8 mouse cellular contexts compared by ENCODE assay signal in the genomic region with DNA sequence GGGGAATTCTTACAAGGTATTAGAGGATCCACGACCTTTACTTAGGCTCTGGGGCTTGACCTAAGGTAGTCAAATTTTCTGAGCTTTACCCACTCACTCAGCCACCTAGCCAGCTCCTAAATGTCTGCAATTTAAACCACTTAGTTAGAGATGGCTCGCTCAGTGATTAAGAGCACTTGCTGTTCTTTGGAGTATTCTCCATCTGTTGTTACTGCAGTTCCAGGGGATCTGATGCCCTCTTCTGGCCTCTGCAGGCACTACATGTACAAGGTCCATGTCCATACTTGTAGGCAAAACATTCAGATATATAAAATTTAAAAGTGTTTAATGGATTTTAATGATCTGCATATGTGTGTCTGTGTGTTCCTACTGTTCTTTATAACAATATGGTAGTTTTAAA. TPM values are rescaled to one million over a fixed set of nuclear protein-coding genes. Genes with fewer than 3 reads are reported as not detected.
A peak's percentile ranks its signal among the peaks of the same experiment; 100 is the strongest.
DNase-seq lines count a peak whose midpoint lies in the region; ATAC-seq lines count a peak whose summit lies in the region.

No protein-coding gene starts in this region.

- DNase-seq in forebrain, embryonic 11.5 days (ENCODE audit: low spot score): peak; percentile 72
- no peak for DNase-seq in forebrain, embryonic 10.5 days (ENCODE audit: extremely low spot score, low spot score)
- peak; percentile 19 to 38 for DNase-seq in adrenal gland, postnatal 4 days (ENCODE audit: low spot score in 2 of 2)
- peak; percentile 24 for DNase-seq in hindlimb bud, embryonic 11.5 days (ENCODE audit: extremely low spot score, low read depth, low spot score)
- DNase-seq in left cerebral cortex, adult 11 months (ENCODE audit: low spot score): peak; percentile 39
- DNase-seq in spleen, adult 18-20 months: peak; percentile 43 to 73

- H3K36me3 ChIP-seq in forebrain, embryonic 11.5 days (ENCODE audit: control insufficient read depth, insufficient read depth, low read length): no peaks in the 10 kb centered on the region
- H3K36me3 ChIP-seq in forebrain, embryonic 10.5 days (replicated peaks): no peaks in the 10 kb centered on the region
- no peaks in the 10 kb centered on the region for H3K36me3 ChIP-seq in embryonic facial prominence, embryonic 15.5 days

- no peaks in the 10 kb centered on the region for H3K27me3 ChIP-seq in forebrain, embryonic 11.5 days (ENCODE audit: control insufficient read depth, insufficient read depth, low read length)
- H3K27me3 ChIP-seq in forebrain, embryonic 10.5 days (ENCODE audit: poor library complexity, severe bottlenecking): no peaks in the 10 kb centered on the region
- no peaks in the 10 kb centered on the region for H3K27me3 ChIP-seq in embryonic facial prominence, embryonic 15.5 days

- H3K4me2 ChIP-seq in forebrain, embryonic 11.5 days (ENCODE audit: low read depth, low read length, severe bottlenecking): no peak overlapping the region
- H3K4me2 ChIP-seq in embryonic facial prominence, embryonic 15.5 days (replicated peaks): no peak overlapping the region

- H3K4me1 ChIP-seq in forebrain, embryonic 11.5 days (replicated peaks; ENCODE audit: control insufficient read depth, insufficient read depth, low read length): no peaks in the 10 kb centered on the region
- H3K4me1 ChIP-seq in forebrain, embryonic 10.5 days: 0 out of 2 replicates have a peak, but pooled peaks cover 3% of the 10 kb centered on the region
- no peaks in the 10 kb centered on the region for H3K4me1 ChIP-seq in embryonic facial prominence, embryonic 15.5 days

- H3K9me3 ChIP-seq in forebrain, embryonic 11.5 days (ENCODE audit: control insufficient read depth, low read length): peaks cover 4% of the 10 kb centered on the region; the same call in 1 of the 2 replicates
- peaks cover 25% of the 10 kb centered on the region for H3K9me3 ChIP-seq in forebrain, embryonic 10.5 days
- peaks cover 12% of the 10 kb centered on the region; the same call in 1 of the 2 replicates for H3K9me3 ChIP-seq in embryonic facial prominence, embryonic 15.5 days (replicated peaks)

- no peak overlapping the region for H3K4me3 ChIP-seq in forebrain, embryonic 11.5 days (ENCODE audit: low read depth, low read length)
- H3K4me3 ChIP-seq in forebrain, embryonic 10.5 days: no peak overlapping the region
- no peak overlapping the region for H3K4me3 ChIP-seq in embryonic facial prominence, embryonic 15.5 days (replicated peaks)

- H3K9ac ChIP-seq in forebrain, embryonic 11.5 days (ENCODE audit: low read length): no peak overlapping the region
- no peak overlapping the region for H3K9ac ChIP-seq in embryonic facial prominence, embryonic 15.5 days

- WGBS in forebrain, embryonic 11.5 days: 65% methylated on average over 2 of the region's 2 CpGs
- WGBS in forebrain, embryonic 10.5 days: 72% methylated on average over 2 of the region's 2 CpGs
- WGBS in embryonic facial prominence, embryonic 15.5 days: 39% methylated on average over 2 of the region's 2 CpGs

- H3K27ac ChIP-seq in forebrain, embryonic 11.5 days (ENCODE audit: low read depth, low read length): no peak overlapping the region
- no peak overlapping the region for H3K27ac ChIP-seq in forebrain, embryonic 10.5 days
- peak overlapping the region; percentile 89; the same call in 1 of the 2 replicates for H3K27ac ChIP-seq in embryonic facial prominence, embryonic 15.5 days (replicated peaks)

- ATAC-seq in forebrain, embryonic 11.5 days (replicated peaks; ENCODE audit: low FRiP score): no peak
- no peak for ATAC-seq in embryonic facial prominence, embryonic 15.5 days (ENCODE audit: insufficient number of reproducible peaks, low FRiP score, low TSS enrichment, low read depth)
- peak; percentile 77; the same call in 1 of the 2 replicates for ATAC-seq in megakaryocyte-erythroid progenitor cell, adult 5-6 weeks (replicated peaks; ENCODE audit: low FRiP score, low TSS enrichment, poor library complexity, severe bottlenecking)

RNA-seq across cellular contexts. Expression of a gene that starts 24.3 kb away (rescaled TPM):
- 12.5 and 13.5 TPM in 2 replicates for polyA plus RNA-seq in forebrain, embryonic 11.5 days (2014; fragmentation: Nextera tagmentation; extraction: Ambion mirVana)
- polyA plus RNA-seq in forebrain, embryonic 10.5 days (2016; fragmentation: Nextera tagmentation; extraction: Ambion mirVana): 8.0 and 8.5 TPM in 2 replicates
- 1 to 10 TPM; 8.5 to 9.1 TPM for total RNA-seq in adrenal gland, postnatal 4 days (2021)
- polyA plus RNA-seq in embryonic facial prominence, embryonic 15.5 days (2015; fragmentation: Nextera tagmentation; extraction: Ambion mirVana): 16.7 and 16.8 TPM in 2 replicates
- total RNA-seq in megakaryocyte-erythroid progenitor cell, adult 5-6 weeks (2014; fragmentation: Nextera tagmentation): 5.5 and 10.9 TPM in 2 replicates
- 3.5 and 5.3 TPM in 2 replicates for total RNA-seq in megakaryocyte-erythroid progenitor cell, adult 5-6 weeks (2017)

RNA-seq across cellular contexts. Expression of a gene that starts 41.6 kb away (rescaled TPM):
- 12.8 and 13.4 TPM in 2 replicates for polyA plus RNA-seq in forebrain, embryonic 11.5 days (2014; fragmentation: Nextera tagmentation; extraction: Ambion mirVana)
- polyA plus RNA-seq in forebrain, embryonic 10.5 days (2016; fragmentation: Nextera tagmentation; extraction: Ambion mirVana): 16.2 and 16.5 TPM in 2 replicates
- total RNA-seq in adrenal gland, postnatal 4 days (2021): 10 to 100 TPM; 43.0 to 47.0 TPM
- 66.5 and 73.3 TPM in 2 replicates for polyA plus RNA-seq in embryonic facial prominence, embryonic 15.5 days (2015; fragmentation: Nextera tagmentation; extraction: Ambion mirVana)
- not detected in 2 replicates for total RNA-seq in megakaryocyte-erythroid progenitor cell, adult 5-6 weeks (2014; fragmentation: Nextera tagmentation)
- total RNA-seq in megakaryocyte-erythroid progenitor cell, adult 5-6 weeks (2017): 0.38 and 2.3 TPM in 2 replicates

RNA-seq across cellular contexts. Expression of a gene that starts 56.1 kb away (rescaled TPM):
- not detected in 2 replicates for polyA plus RNA-seq in forebrain, embryonic 11.5 days (2014; fragmentation: Nextera tagmentation; extraction: Ambion mirVana)
- not detected in 2 replicates for polyA plus RNA-seq in forebrain, embryonic 10.5 days (2016; fragmentation: Nextera tagmentation; extraction: Ambion mirVana)
- not detected for total RNA-seq in adrenal gland, postnatal 4 days (2021)
- 0.44 and 0.60 TPM in 2 replicates for polyA plus RNA-seq in embryonic facial prominence, embryonic 15.5 days (2015; fragmentation: Nextera tagmentation; extraction: Ambion mirVana)
- not detected in 2 replicates for total RNA-seq in megakaryocyte-erythroid progenitor cell, adult 5-6 weeks (2014; fragmentation: Nextera tagmentation)
- not detected in 2 replicates for total RNA-seq in megakaryocyte-erythroid progenitor cell, adult 5-6 weeks (2017)
